Mouse (Mus musculus): ENCODE results near the gene Abhd11. TPM values are rescaled to one million over a fixed set of nuclear protein-coding genes. Genes with fewer than 3 reads are reported as not detected.
"Not testable (repeated sequence)": the region's sequence is repeated elsewhere in the genome, so short reads cannot be mapped to it uniquely, and the experiment has no call there.

The Abhd11 gene
- polyA plus RNA-seq, 1 experiment from 2014 or later: 60.1 TPM

DNA sequence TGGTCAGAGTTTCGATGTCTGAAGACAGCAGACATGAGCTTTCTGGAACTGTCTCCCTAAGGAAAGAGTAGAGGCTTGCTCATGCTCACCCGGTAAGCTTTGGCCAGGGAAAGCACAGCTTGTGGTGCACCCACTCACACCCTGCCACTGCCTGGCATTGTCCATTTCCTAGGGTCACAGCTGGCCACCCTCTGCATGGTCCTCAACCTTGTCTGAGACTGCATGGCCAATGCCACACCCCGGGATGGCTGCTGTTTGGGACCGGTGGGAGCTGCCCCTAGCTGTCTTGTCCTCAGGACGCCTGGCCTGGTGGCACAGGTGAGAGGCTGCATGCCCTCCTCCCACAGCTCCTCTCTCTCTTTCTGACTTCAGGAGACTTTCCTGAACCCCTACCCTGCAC, 39.6 kb downstream of the Abhd11 start:
- ATAC-seq: no peak
- no peak overlapping the region for H3K27ac ChIP-seq (ENCODE audit: low read depth, low read length)
- no peak overlapping the region for H3K9ac ChIP-seq (ENCODE audit: low read depth, low read length)
- H3K4me3 ChIP-seq (ENCODE audit: low read depth, low read length): no peak overlapping the region
- H3K36me3 ChIP-seq (ENCODE audit: control insufficient read depth, insufficient read depth): peaks cover 57% of the 10 kb centered on the region
- no peaks in the 10 kb centered on the region for H3K4me1 ChIP-seq (replicated peaks; ENCODE audit: control insufficient read depth, insufficient read depth, low read length)
- no peaks in the 10 kb centered on the region for H3K27me3 ChIP-seq (replicated peaks; ENCODE audit: control insufficient read depth, insufficient read depth, low read length)
- no peaks in the 10 kb centered on the region for H3K9me3 ChIP-seq (ENCODE audit: control insufficient read depth)
- TF ChIP-seq CTCF (IDR thresholded peaks at IDR 0.05; ENCODE audit: low read depth): no peak
- H3K4me2 ChIP-seq (replicated peaks; ENCODE audit: low read depth): no peak overlapping the region
- 88% methylated on average over 5 of the region's 5 CpGs for whole genome bisulfite sequencing

GRCm38 (mm10) chr5:135049268-135049667, 40.3 kb downstream of the Abhd11 start:
- WGBS: 92% methylated on average over 5 of the region's 6 CpGs
- H3K27ac ChIP-seq (ENCODE audit: low read depth, low read length); H3K27me3 ChIP-seq (replicated peaks; ENCODE audit: control insufficient read depth, insufficient read depth, low read length); H3K9me3 ChIP-seq (ENCODE audit: control insufficient read depth); H3K9ac ChIP-seq (ENCODE audit: low read depth, low read length); ATAC-seq; H3K4me1 ChIP-seq (replicated peaks; ENCODE audit: control insufficient read depth, insufficient read depth, low read length); H3K4me3 ChIP-seq (ENCODE audit: low read depth, low read length); H3K4me2 ChIP-seq (replicated peaks; ENCODE audit: low read depth): not testable (repeated sequence)
- H3K36me3 ChIP-seq (ENCODE audit: control insufficient read depth, insufficient read depth): peaks cover 56% of the 10 kb centered on the region

GRCm38 (mm10) chr5:135053356-135053755, 44.4 kb downstream of the Abhd11 start:
- peaks cover 65% of the 10 kb centered on the region for H3K36me3 ChIP-seq (ENCODE audit: control insufficient read depth, insufficient read depth)
- no peak overlapping the region for H3K9ac ChIP-seq (ENCODE audit: low read depth, low read length)
- ATAC-seq: no peak
- TF ChIP-seq CTCF (IDR thresholded peaks at IDR 0.05; ENCODE audit: low read depth): no peak
- H3K27me3 ChIP-seq (replicated peaks; ENCODE audit: control insufficient read depth, insufficient read depth, low read length): no peaks in the 10 kb centered on the region
- H3K4me1 ChIP-seq (replicated peaks; ENCODE audit: control insufficient read depth, insufficient read depth, low read length): no peaks in the 10 kb centered on the region
- 88% methylated on average over 12 of the region's 12 CpGs for WGBS
- no peak overlapping the region for H3K4me3 ChIP-seq (ENCODE audit: low read depth, low read length)
- H3K27ac ChIP-seq (ENCODE audit: low read depth, low read length): no peak overlapping the region
- no peaks in the 10 kb centered on the region for H3K9me3 ChIP-seq (ENCODE audit: control insufficient read depth)
- H3K4me2 ChIP-seq (replicated peaks; ENCODE audit: low read depth): no peak overlapping the region

Other genes starting within 250 kb of the Abhd11 start
- gene Tmem270, start 102.4 kb upstream of the Abhd11 start, polyA plus RNA-seq (2015; fragmentation: Nextera tagmentation; extraction: Ambion mirVana): not detected in 2 replicates
- gene Cldn13, start 93.6 kb upstream of the Abhd11 start, polyA plus RNA-seq (2015; fragmentation: Nextera tagmentation; extraction: Ambion mirVana): not detected in 2 replicates
- 30.3 and 31.4 TPM in 2 replicates for gene Mettl27, start 76.8 kb upstream of the Abhd11 start, polyA plus RNA-seq (2015; fragmentation: Nextera tagmentation; extraction: Ambion mirVana)
- gene Cldn4, start 62.2 kb upstream of the Abhd11 start, polyA plus RNA-seq (2015; fragmentation: Nextera tagmentation; extraction: Ambion mirVana): 62.1 and 76.6 TPM in 2 replicates
- gene Cldn3, start 22.9 kb upstream of the Abhd11 start, polyA plus RNA-seq (2015; fragmentation: Nextera tagmentation; extraction: Ambion mirVana): 96.0 and 116 TPM in 2 replicates
- gene Stx1a, start 14.3 kb downstream of the Abhd11 start, polyA plus RNA-seq (2015; fragmentation: Nextera tagmentation; extraction: Ambion mirVana): 5.6 and 6.5 TPM in 2 replicates
- 35.9 and 40.7 TPM in 2 replicates for gene Dnajc30, start 55.0 kb downstream of the Abhd11 start, polyA plus RNA-seq (2015; fragmentation: Nextera tagmentation; extraction: Ambion mirVana)
- 40.0 and 40.6 TPM in 2 replicates for gene Bud23, start 55.8 kb downstream of the Abhd11 start, polyA plus RNA-seq (2015; fragmentation: Nextera tagmentation; extraction: Ambion mirVana)
- 2.5 and 2.9 TPM in 2 replicates for gene Vps37d, start 69.1 kb downstream of the Abhd11 start, polyA plus RNA-seq (2015; fragmentation: Nextera tagmentation; extraction: Ambion mirVana)
- 13.7 and 16.2 TPM in 2 replicates for gene Mlxipl, start 80.7 kb downstream of the Abhd11 start, polyA plus RNA-seq (2015; fragmentation: Nextera tagmentation; extraction: Ambion mirVana)
- 17.7 and 18.0 TPM in 2 replicates for gene Tbl2, start 140.5 kb downstream of the Abhd11 start, polyA plus RNA-seq (2015; fragmentation: Nextera tagmentation; extraction: Ambion mirVana)
- gene Bcl7b, start 159.1 kb downstream of the Abhd11 start, polyA plus RNA-seq (2015; fragmentation: Nextera tagmentation; extraction: Ambion mirVana): 65.1 and 65.7 TPM in 2 replicates
- gene Baz1b, start 178.1 kb downstream of the Abhd11 start, polyA plus RNA-seq (2015; fragmentation: Nextera tagmentation; extraction: Ambion mirVana): 11.0 and 12.0 TPM in 2 replicates
- gene Fzd9, start 242.1 kb downstream of the Abhd11 start, polyA plus RNA-seq (2015; fragmentation: Nextera tagmentation; extraction: Ambion mirVana): 0.07 and 0.18 TPM in 2 replicates